Mouse (Mus musculus) left cerebral cortex, postnatal 25 days (tissue): ENCODE data around the gene Traf3ip3. TPM values are rescaled to one million over a fixed set of nuclear protein-coding genes. Genes with fewer than 3 reads are reported as not detected.
A peak's percentile ranks its signal among the peaks of the same experiment; 100 is the strongest.

ENCODE experiments used
- DNase-seq, 2 experiments: peaks; one replicate each; pipeline ENCODE4 v3.0.0; 2022; ENCODE audit warnings: low spot score in 2 of 2, mixed read lengths in 1 of 2
- intact Hi-C: fragments of 180-260 bp; cut with DNase I; formaldehyde crosslinking; loops from one replicate; pipeline ENCODE4 v1.15.1; 2025
- total RNA-seq, 2 experiments: library from RNA; stranded (reverse); gene quantifications; 2 replicates each; pipeline ENCODE4 v1.2.3; 2021

The Traf3ip3 gene
- total RNA-seq, 2 experiments from 2014 or later: 1.0 to 3.1 TPM

GRCm38 (mm10) chr1:193131311-193131948 is 70.1 kb downstream of the Traf3ip3 start:
- DNase-seq: no peak
- intact Hi-C loops: loop anchor here (2.0 kb wide), 1 partner anchor 41 kb away; no protein-coding TSS in a partner anchor

GRCm38 (mm10) chr1:193130839-193131238 is 70.7 kb downstream of the Traf3ip3 start:
- intact Hi-C loops: loop anchor here (2.0 kb wide), 1 partner anchor 42 kb away; no protein-coding TSS in a partner anchor
- no peak for DNase-seq

GRCm38 (mm10) chr1:193130456-193130825 is 71.1 kb downstream of the Traf3ip3 start:
- intact Hi-C loops: loop anchor here (2.0 kb wide), 1 partner anchor 42 kb away; no protein-coding TSS in a partner anchor
- no peak for DNase-seq

DNA sequence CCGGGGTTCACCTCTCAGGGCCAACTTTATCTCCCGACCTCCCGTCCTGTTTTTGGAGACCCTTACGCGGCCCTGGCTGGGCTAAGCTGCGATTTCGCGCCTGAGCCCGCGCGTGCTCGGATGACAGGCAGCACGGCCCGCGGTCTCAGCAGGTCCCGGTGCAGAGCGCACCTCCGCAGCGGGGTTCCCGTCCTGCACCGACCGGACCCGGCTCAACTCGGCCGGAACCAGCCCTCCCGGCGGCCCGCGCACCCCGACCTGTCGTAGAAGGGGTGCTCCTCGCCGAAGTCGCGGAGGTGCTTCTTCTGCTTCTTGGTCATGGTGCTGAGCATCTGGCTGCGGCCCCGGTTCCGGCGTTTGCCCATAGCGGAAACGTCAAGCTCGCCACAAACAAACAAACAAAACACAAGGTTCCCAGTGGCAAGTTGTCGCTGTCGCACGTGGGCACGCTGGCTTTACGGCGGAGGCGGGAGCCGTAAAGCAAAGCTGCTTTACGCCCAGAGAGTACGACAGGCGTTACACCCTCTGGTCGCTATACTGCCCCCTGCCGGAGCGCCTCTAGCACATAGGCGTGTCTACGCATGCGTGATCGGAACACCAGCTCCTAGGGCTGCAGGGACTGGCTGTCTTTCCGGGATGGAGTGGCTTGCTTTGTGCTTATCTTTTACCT is 71.6 kb downstream of the Traf3ip3 start, which contains the start of gene Diexf:
TSS of gene Diexf (minus strand) at position 487 of the 670 bp plus-strand sequence.
- peak; percentile 96 to 97 for DNase-seq
- intact Hi-C loops: loop anchor here (2.0 to 10.0 kb wide), 3 partner anchors 43 to 348 kb away; no protein-coding TSS in a partner anchor

DNA sequence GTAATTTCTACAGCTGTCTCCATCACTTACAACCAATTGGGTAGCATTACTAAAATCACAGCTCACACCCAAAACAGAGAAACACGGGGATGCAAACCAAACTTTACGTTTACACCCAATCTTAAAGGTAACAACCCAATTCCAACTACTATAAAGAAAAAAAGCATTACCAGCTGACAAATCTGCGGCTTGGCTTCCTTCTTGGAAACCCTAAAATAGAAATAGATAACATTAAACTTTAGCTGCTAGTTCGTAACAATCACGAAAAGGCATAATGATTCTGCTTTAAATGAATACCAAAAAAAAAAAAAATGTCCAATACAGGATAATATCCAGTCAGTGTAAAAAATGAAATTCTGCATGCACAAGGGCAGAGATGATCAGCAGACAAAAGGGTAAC is 72.2 kb downstream of the Traf3ip3 start:
- intact Hi-C loops: loop anchor here (5.0 to 10.0 kb wide), 2 partner anchors 215 to 347 kb away; no protein-coding TSS in a partner anchor
- DNase-seq: no peak

DNA sequence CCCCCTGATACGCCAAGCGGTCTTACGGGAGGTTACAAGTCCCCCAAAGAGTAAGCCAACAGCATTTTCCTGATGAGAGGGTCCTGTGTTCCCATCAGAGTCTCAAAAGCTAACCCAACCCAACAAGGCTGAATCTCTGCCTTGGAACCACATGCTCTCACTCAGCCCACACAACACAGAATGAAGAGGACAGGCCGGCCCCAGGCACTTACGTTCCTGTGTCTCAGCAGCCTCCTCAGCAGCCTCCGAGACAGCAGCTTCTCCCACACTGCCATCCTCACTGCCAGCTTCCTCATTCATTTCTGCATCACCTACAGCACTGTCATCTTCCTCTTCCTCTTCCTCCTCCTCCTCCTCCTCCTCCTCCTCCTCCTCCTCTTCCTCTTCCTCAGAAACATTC is 73.4 kb downstream of the Traf3ip3 start:
- intact Hi-C loops: loop anchor here (5.0 to 10.0 kb wide), 2 partner anchors 213 to 346 kb away; no protein-coding TSS in a partner anchor
- peak in 1 of 2 experiments; percentile 52 for DNase-seq

DNA sequence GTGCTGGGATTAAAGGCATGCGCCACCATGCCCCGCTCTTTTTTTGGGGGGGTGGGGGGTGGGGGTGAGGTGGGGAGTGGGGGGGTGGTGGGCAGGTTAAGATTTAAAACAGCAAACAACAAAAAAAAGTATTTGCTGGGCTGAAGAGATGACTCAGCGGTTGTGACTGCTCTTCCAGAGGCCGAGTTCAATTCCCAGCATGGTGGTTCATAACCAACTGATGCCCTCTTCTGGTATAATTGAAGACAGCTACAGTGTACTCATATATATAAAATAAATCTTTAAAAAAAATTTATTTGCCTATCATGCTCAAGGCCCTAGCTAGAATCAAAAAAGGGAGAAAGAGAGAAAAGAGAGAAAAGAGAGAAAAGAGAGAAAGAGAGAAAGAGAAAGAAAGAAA is 75.7 kb downstream of the Traf3ip3 start:
- DNase-seq: peak in 1 of 2 experiments; percentile 50
- intact Hi-C loops: loop anchor here (5.0 to 10.0 kb wide), 2 partner anchors 211 to 344 kb away; no protein-coding TSS in a partner anchor

Other genes with a start within 250 kb of the Traf3ip3 start
- 10 to 100 TPM; 25.4 to 26.5 TPM for gene Syt14, start 165.9 kb downstream of the Traf3ip3 start, total RNA-seq
- 10 to 100 TPM; 21.9 to 23.2 TPM for gene Diexf, start 71.4 kb downstream of the Traf3ip3 start, total RNA-seq
- 1 to 10 TPM in 1 of 2 experiments, under 1 TPM in 1; 0.98 to 2.3 TPM for gene Irf6, start 48.6 kb downstream of the Traf3ip3 start, total RNA-seq
- gene A130010J15Rik, start 33.7 kb downstream of the Traf3ip3 start, total RNA-seq: 1 to 10 TPM; 2.4 to 3.4 TPM
- gene Lamb3, start 6.0 kb upstream of the Traf3ip3 start, total RNA-seq: 1 to 10 TPM in 1 of 2 experiments, under 1 TPM in 1; 0.89 to 1.9 TPM
- 10 to 100 TPM; 24.1 to 24.9 TPM for gene Hsd11b1, start 62.4 kb upstream of the Traf3ip3 start, total RNA-seq
- gene G0s2, start 71.5 kb upstream of the Traf3ip3 start, total RNA-seq: 1 to 10 TPM; 8.0 to 8.3 TPM
- gene Camk1g, start 168.6 kb upstream of the Traf3ip3 start, total RNA-seq: 10 to 100 TPM; 36.9 to 51.0 TPM